Mouse (Mus musculus) layer of hippocampus, adult 18-20 months (tissue): ENCODE measurements around the gene Pvr. TPM values are rescaled to one million over a fixed set of nuclear protein-coding genes. Genes with fewer than 3 reads are reported as not detected.
"Not testable (repeated sequence)": the region's sequence is repeated elsewhere in the genome, so short reads cannot be mapped to it uniquely, and the experiment has no call there.

Source experiments
- DNase-seq, 2 experiments: peaks; one replicate each; pipeline ENCODE4 v3.0.0; 2022; ENCODE audit warnings: low spot score in 2 of 2
- total RNA-seq, 2 experiments: library from RNA; stranded (reverse); gene quantifications; 2 replicates each; pipeline ENCODE4 v1.2.3; 2021

The Pvr gene
- total RNA-seq, 2 experiments from 2014 or later: 12.4 to 12.8 TPM

GRCm38 (mm10) chr7:19935171-19935751, 14.3 kb upstream of the Pvr start:
- no peak for DNase-seq

- peak; percentile 71 to 84 for DNase-seq
Observed at GRCm38 (mm10) chr7:19932877-19933809, 12.2 kb upstream of the Pvr start.

GRCm38 (mm10) chr7:19932133-19932876, 11.3 kb upstream of the Pvr start:
- no peak for DNase-seq

- DNase-seq: not testable (repeated sequence)
Observed at GRCm38 (mm10) chr7:19930481-19930880, 9.5 kb upstream of the Pvr start.

GRCm38 (mm10) chr7:19928486-19928885, 7.5 kb upstream of the Pvr start:
- no peak for DNase-seq

- DNase-seq: no peak
Observed at GRCm38 (mm10) chr7:19926849-19927480, 6.0 kb upstream of the Pvr start.

GRCm38 (mm10) chr7:19925376-19925775, 4.4 kb upstream of the Pvr start:
- DNase-seq: peak in 1 of 2 experiments; percentile 53

DNA sequence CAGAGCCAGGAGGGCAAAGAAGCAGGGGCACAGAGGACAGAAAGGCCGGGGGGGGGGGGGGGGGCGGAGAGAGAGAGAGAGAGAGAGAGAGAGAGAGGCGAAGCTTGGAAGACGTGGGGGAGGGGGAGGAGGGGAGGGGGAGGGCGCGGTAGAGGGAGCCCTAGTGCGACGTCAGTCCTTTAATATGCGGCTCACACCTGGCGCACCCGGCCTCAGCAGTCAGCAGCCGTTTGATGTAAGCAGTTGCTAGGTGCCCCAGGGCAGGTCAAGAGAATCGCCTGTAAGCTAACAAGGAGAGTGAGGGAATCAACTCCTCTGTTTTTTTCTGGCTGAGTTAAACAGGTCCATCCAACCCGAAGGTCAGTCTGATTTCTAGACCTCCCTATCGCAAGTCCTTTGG, 2.8 kb upstream of the Pvr start:
- DNase-seq: no peak

DNA sequence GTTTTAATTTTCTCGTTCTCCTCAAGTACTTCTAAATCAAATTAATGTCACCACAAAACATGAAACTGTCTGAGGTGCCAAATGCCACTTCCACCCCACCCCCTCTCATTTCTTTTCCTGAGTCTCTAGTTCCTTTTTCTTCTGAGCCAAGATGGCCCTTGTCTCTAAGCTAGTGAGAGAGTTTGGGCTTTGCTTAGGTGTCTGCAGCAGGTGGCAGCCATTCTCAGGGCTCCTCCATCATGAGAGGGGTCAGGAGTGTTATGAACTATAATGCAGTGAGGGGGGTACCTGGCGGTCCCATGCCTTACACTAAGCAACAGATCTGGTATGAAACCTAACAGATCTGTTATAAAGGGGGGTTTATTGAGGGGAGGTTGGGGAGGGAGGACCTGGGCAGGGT, 2.4 kb upstream of the Pvr start:
- no peak for DNase-seq

- no peak for DNase-seq
Observed at GRCm38 (mm10) chr7:19920166-19920505, 824 bp downstream of the Pvr start.

GRCm38 (mm10) chr7:19914558-19914957, 6.4 kb downstream of the Pvr start:
- DNase-seq: no peak

GRCm38 (mm10) chr7:19911695-19912524, 9.1 kb downstream of the Pvr start:
- DNase-seq: no peak

DNA sequence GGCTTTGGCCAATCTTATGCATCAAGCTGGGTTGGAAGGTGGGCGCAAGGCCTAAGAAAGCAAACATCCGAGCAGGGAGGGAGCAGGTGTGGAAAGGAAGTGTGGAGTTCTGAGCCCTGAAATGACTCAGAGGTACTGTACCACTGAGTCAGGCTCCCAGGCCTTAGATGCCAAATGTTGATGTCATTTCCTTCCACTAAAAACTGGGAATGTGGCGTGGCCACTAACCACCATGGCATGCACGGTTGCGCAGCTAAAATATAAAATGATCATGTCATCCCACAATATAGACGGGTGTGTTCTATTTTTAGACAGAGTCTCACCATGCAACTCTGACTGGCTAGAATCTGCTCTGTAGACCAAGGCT, 9.7 kb downstream of the Pvr start:
- no peak for DNase-seq

GRCm38 (mm10) chr7:19910421-19911291, 10.3 kb downstream of the Pvr start:
- peak in 1 of 2 experiments; percentile 83 for DNase-seq

DNA sequence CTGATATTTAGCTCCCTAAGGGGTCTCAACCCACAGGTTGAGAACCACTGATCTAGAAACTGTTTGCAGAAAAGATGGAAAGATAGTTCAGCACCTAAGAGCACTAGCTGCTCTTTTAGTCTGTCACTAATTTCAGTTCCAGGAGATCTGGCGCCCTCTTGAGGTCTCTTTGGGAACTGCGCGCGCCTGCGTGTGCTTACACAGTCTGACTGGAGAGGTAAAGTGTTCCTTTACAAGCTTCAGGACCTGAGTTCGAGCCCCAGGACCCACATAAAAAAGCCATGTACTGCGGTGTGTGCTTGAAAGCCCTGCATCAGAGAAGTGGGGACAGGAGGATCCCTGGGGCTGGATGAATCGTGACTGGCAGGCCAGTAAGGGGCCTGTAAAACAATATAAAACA, 31.1 kb downstream of the Pvr start:
- peak in 1 of 2 experiments; percentile 28 for DNase-seq

- DNase-seq: no peak
Observed at GRCm38 (mm10) chr7:19887849-19888248, 33.1 kb downstream of the Pvr start, which contains the start of gene Ceacam19. Gene Ceacam19, minus strand, starts transcription at chr7:19887965.

DNA sequence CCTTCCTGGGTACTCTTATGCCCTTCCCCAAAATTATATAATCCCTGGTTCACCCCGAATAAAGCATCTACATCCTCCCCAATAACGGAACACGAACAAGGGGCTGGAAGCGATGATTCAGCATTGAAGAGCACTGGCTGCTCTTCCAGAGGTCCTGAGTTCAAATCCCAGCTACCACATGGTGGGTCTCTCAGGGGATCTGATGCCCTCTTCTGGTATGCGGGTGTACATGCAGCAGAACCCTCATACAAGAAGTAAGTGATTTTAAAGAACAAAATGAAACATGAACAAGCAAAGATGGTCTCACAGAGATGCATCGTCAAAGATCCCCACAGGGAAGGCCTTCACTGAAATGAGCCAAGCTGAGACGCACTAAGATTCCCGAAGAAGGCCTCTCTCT, 40.2 kb downstream of the Pvr start:
- DNase-seq: no peak

DNA sequence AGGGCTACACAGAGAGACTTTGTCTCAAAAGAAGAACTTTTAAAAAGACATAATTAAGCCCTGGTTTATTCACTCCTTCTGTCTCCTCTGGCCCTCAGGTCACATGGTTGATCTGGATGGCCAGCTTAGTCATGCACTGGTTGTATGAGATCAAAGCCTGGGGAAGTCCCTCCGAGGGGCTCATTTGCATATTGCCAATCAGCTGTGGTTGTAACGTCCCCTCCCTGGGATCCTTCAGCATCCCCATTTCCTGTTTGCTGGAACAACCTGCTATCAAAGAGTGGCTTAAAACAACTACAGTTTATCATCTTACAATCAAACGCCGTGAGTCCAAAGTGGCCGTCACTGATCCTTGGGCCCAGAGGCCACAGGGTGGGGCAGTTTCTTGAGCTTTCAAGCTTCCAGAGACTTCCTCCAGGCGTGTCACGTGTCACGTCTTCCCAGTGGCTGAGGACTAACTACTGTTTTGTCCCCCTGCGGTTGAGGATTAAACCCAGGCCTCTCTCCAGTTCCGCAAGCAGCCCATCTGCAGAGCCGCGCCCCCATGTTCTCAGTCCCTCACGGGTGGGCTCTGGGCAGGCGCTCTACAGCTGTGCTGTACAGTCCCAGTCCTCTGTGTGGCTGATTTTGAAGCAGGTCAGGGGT, 44.1 kb downstream of the Pvr start:
- DNase-seq: no peak
